ENCODE assay signal across 10 mouse cellular contexts in genomic region chr1:121087124-121087887, GRCm38 (mm10).
DNase-seq lines count a peak whose midpoint lies in the region; ATAC-seq lines count a peak whose summit lies in the region.
"Had no signal": no experiment of that assay in that cellular context is flagged by ENCODE, and none has a peak within 500 bp of the region (broad histone marks: within the 10 kb centered on the region; RNA-seq: fewer than 3 reads in every experiment).

No protein-coding gene starts in this region.

- peaks cover 6% of the 10 kb centered on the region; the same call in 1 of the 2 replicates for H3K4me1 ChIP-seq in hindbrain, embryonic 14.5 days (replicated peaks; ENCODE audit: control insufficient read depth, insufficient read depth, low read length)
- peaks cover 5% of the 10 kb centered on the region for H3K4me1 ChIP-seq in midbrain, embryonic 16.5 days (ENCODE audit: control insufficient read depth, insufficient read depth, low read length)
- H3K4me1 ChIP-seq: heart, embryonic 13.5 days had no signal

- H3K27me3 ChIP-seq in hindbrain, embryonic 14.5 days (ENCODE audit: control insufficient read depth, insufficient read depth, low read length): no peaks in the 10 kb centered on the region
- no peaks in the 10 kb centered on the region for H3K27me3 ChIP-seq in midbrain, embryonic 16.5 days (ENCODE audit: control insufficient read depth, insufficient read depth, low read depth, low read length)

- peaks cover 6% of the 10 kb centered on the region; the same call in 1 of the 2 replicates for H3K9me3 ChIP-seq in hindbrain, embryonic 14.5 days (ENCODE audit: control insufficient read depth, low read length)
- H3K9me3 ChIP-seq in midbrain, embryonic 16.5 days (replicated peaks; ENCODE audit: control insufficient read depth, low read length, poor library complexity, severe bottlenecking): no peaks in the 10 kb centered on the region

- WGBS in hindbrain, embryonic 14.5 days: 12% methylated on average over 7 of the region's 7 CpGs
- WGBS in midbrain, embryonic 16.5 days: 11% methylated on average over 7 of the region's 7 CpGs

- intact Hi-C loops in gastrocnemius, postnatal 36 days (cut with DNase I): no loop called here

- peak overlapping the region; percentile 56 for H3K27ac ChIP-seq in hindbrain, embryonic 14.5 days
- peak overlapping the region; percentile 23; the same call in 1 of the 2 replicates for H3K27ac ChIP-seq in midbrain, embryonic 16.5 days (ENCODE audit: low read length)
- H3K27ac ChIP-seq: heart, embryonic 13.5 days had no signal

- DNase-seq in layer of hippocampus, adult 11-12 months (ENCODE audit: low spot score): peak; percentile 24
- DNase-seq in layer of hippocampus, postnatal 25 days (ENCODE audit: extremely low spot score in 1 of 2, low spot score in 1 of 2): no peak
- DNase-seq in embryo, embryonic 10.5 days (ENCODE audit: low spot score): peak; percentile 50
- DNase-seq in hindbrain, embryonic 14.5 days (ENCODE audit: low spot score): peak; percentile 46
- no peak for DNase-seq in spleen, postnatal 4 days (ENCODE audit: low spot score in 2 of 2)
- no peak for DNase-seq in gastrocnemius, postnatal 36 days
- DNase-seq in urinary bladder, postnatal 14 days (ENCODE audit: low spot score): no peak

- ATAC-seq in hindbrain, embryonic 14.5 days (ENCODE audit: low FRiP score): peak; percentile 79
- ATAC-seq in midbrain, embryonic 16.5 days: peak; percentile 67

- H3K9ac ChIP-seq in hindbrain, embryonic 14.5 days: no peak overlapping the region
- no peak overlapping the region for H3K9ac ChIP-seq in midbrain, embryonic 16.5 days (ENCODE audit: low read depth, low read length)
- H3K9ac ChIP-seq: heart, embryonic 13.5 days had no signal

- H3K4me2 ChIP-seq in hindbrain, embryonic 14.5 days (replicated peaks): peak overlapping the region; percentile 3; the same call in 1 of the 2 replicates
- H3K4me2 ChIP-seq in midbrain, embryonic 16.5 days (ENCODE audit: low read length): peak overlapping the region; percentile 8; the same call in 1 of the 2 replicates
- H3K4me2 ChIP-seq: heart, embryonic 13.5 days had no signal

- no peaks in the 10 kb centered on the region for H3K36me3 ChIP-seq in hindbrain, embryonic 14.5 days (replicated peaks; ENCODE audit: control insufficient read depth, insufficient read depth)
- no peaks in the 10 kb centered on the region for H3K36me3 ChIP-seq in midbrain, embryonic 16.5 days (ENCODE audit: control insufficient read depth, insufficient read depth, low read length)
- H3K36me3 ChIP-seq: heart, embryonic 13.5 days had no signal

- no peak overlapping the region for H3K4me3 ChIP-seq in hindbrain, embryonic 14.5 days (replicated peaks; ENCODE audit: low read length)
- peak overlapping the region; percentile 9; the same call in 1 of the 2 replicates for H3K4me3 ChIP-seq in midbrain, embryonic 16.5 days (ENCODE audit: low read depth, low read length)
- H3K4me3 ChIP-seq: heart, embryonic 13.5 days; myocyte had no signal

Comparison
In these comparisons a context has a peak if more than half of its experiments do, and no peak if none do; other contexts are left out.
1. DNase-seq: peak in layer of hippocampus, adult 11-12 months (single experiment), embryo, embryonic 10.5 days (single experiment) and hindbrain, embryonic 14.5 days (single experiment); none in layer of hippocampus, postnatal 25 days (0 of 2), spleen, postnatal 4 days (0 of 2), gastrocnemius, postnatal 36 days (0 of 2) and urinary bladder, postnatal 14 days (single experiment).